Mouse (Mus musculus): ENCODE data around the gene Gkn3. TPM values are rescaled to one million over a fixed set of nuclear protein-coding genes. Genes with fewer than 3 reads are reported as not detected.
A peak's percentile ranks its signal among the peaks of the same experiment; 100 is the strongest.

The Gkn3 gene
- total RNA-seq (2021), result 1 to 10 TPM in 1 of 2 experiments, under 1 TPM in 1; 0.87 to 2.0 TPM

- no peak for DNase-seq
- intact Hi-C loops (cut with DNase I), result no loop called here
These were observed at the start of gene Gkn3 for GRCm38 (mm10) chr6:87388877-87389276. Gene Gkn3 (minus strand): TSS chr6:87388935.

GRCm38 (mm10) chr6:87436745-87437144 is 48.0 kb upstream of the Gkn3 start:
- no peak for DNase-seq
- intact Hi-C loops (cut with DNase I), result no loop called here

GRCm38 (mm10) chr6:87435791-87436190 is 47.1 kb upstream of the Gkn3 start:
- no peak for DNase-seq
- intact Hi-C loops (cut with DNase I), result no loop called here

GRCm38 (mm10) chr6:87428487-87429044 is 39.8 kb upstream of the Gkn3 start, which contains the start of gene Bmp10:
Gene Bmp10 (plus strand): TSS chr6:87428994.
- DNase-seq, result no peak
- intact Hi-C loops (cut with DNase I), result no loop called here

- intact Hi-C loops (cut with DNase I), result no loop called here
These were observed 38.9 kb upstream of the Gkn3 start for GRCm38 (mm10) chr6:87427616-87428015.

GRCm38 (mm10) chr6:87426954-87427353 is 38.2 kb upstream of the Gkn3 start:
- intact Hi-C loops (cut with DNase I), result no loop called here
- DNase-seq, result no peak

More at GRCm38 (mm10) chr6:87427616-87428015, 38.9 kb upstream of the Gkn3 start:
- DNase-seq, result peak; percentile 15

GRCm38 (mm10) chr6:87424037-87424816 is 35.5 kb upstream of the Gkn3 start:
- peak; percentile 62 for DNase-seq
- intact Hi-C loops (cut with DNase I), result no loop called here

GRCm38 (mm10) chr6:87422304-87422703 is 33.6 kb upstream of the Gkn3 start:
- intact Hi-C loops (cut with DNase I), result no loop called here
- DNase-seq, result no peak

GRCm38 (mm10) chr6:87412011-87412410 is 23.3 kb upstream of the Gkn3 start:
- DNase-seq, result no peak
- intact Hi-C loops (cut with DNase I), result no loop called here

- intact Hi-C loops (cut with DNase I), result no loop called here
- no peak for DNase-seq
These were observed 12.7 kb upstream of the Gkn3 start for GRCm38 (mm10) chr6:87401456-87401855.

- intact Hi-C loops (cut with DNase I), result loop anchor here (5.0 to 10.0 kb wide), 2 partner anchors 122 to 275 kb away; partner anchors contain the start of gene Aplf
- no peak for DNase-seq
These were observed 11.3 kb upstream of the Gkn3 start for GRCm38 (mm10) chr6:87399886-87400566.

- intact Hi-C loops (cut with DNase I), result loop anchor here (5.0 to 10.0 kb wide), 2 partner anchors 123 to 276 kb away; partner anchors contain the start of gene Aplf
- DNase-seq, result peak; percentile 77
These were observed 10.4 kb upstream of the Gkn3 start for GRCm38 (mm10) chr6:87399137-87399536.

GRCm38 (mm10) chr6:87394783-87395182 is 6.0 kb upstream of the Gkn3 start:
- DNase-seq, result no peak
- intact Hi-C loops (cut with DNase I), result loop anchor here (5.0 to 10.0 kb wide), 2 partner anchors 128 to 280 kb away; partner anchors contain the start of gene Aplf

GRCm38 (mm10) chr6:87393466-87394205 is 4.9 kb upstream of the Gkn3 start:
- intact Hi-C loops (cut with DNase I), result loop anchor here (10.0 kb wide), 1 partner anchor 281 kb away; the partner anchor contains the start of gene Aplf
- no peak for DNase-seq

- intact Hi-C loops (cut with DNase I), result no loop called here
These were observed 787 bp upstream of the Gkn3 start for GRCm38 (mm10) chr6:87389455-87389989.

GRCm38 (mm10) chr6:87386681-87387080 is 2.1 kb downstream of the Gkn3 start:
- DNase-seq, result no peak
- intact Hi-C loops (cut with DNase I), result loop anchor here (1.0 kb wide), 1 partner anchor 51 kb away; the partner anchor contains the start of gene Antxr1

More at GRCm38 (mm10) chr6:87389455-87389989, 787 bp upstream of the Gkn3 start:
- no peak for DNase-seq

- intact Hi-C loops (cut with DNase I), result loop anchor here (1.0 kb wide), 1 partner anchor 51 kb away; the partner anchor contains the start of gene Antxr1
- DNase-seq, result peak; percentile 46
These were observed 2.5 kb downstream of the Gkn3 start for GRCm38 (mm10) chr6:87386203-87386602.

GRCm38 (mm10) chr6:87384761-87385160 is 4.0 kb downstream of the Gkn3 start:
- intact Hi-C loops (cut with DNase I), result loop anchor here (2.0 kb wide), 1 partner anchor 284 kb away; no protein-coding TSS in a partner anchor
- no peak for DNase-seq

GRCm38 (mm10) chr6:87383926-87384691 is 4.6 kb downstream of the Gkn3 start:
- DNase-seq, result peak; percentile 12
- intact Hi-C loops (cut with DNase I), result loop anchor here (2.0 kb wide), 1 partner anchor 283 kb away; no protein-coding TSS in a partner anchor
